Mouse (Mus musculus): ENCODE measurements around the gene Mdga2.

- TF ChIP-seq ZC3H11A (IDR thresholded peaks at IDR 0.05; ENCODE audit: borderline replicate concordance, low read depth, low read length) (no peak), HCFC1 (IDR thresholded peaks at IDR 0.05; ENCODE audit: borderline replicate concordance, insufficient read depth, low read length) (no peak), MAFK (IDR thresholded peaks at IDR 0.05; ENCODE audit: insufficient read depth, low read depth, low read length) (no peak)
Measured at GRCm38 (mm10) chr12:67221329-67222220, 774 bp downstream of the Mdga2 start.

Measured in ES-E14 (cell line).